Mouse (Mus musculus) hindbrain, embryonic 13.5 days (tissue): ENCODE measurements at regions not wholly inside any gene's neighbourhood (a gene's known extent, or its start where the extent isn't known, plus 50 kb on each side); places are given as distances from the start of the nearest gene placed in this dataset.

Experiments used
- ATAC-seq: fragments of 200-750 bp; cut with Nextera tagmentation; 2 replicates; pipeline ENCODE4 v1.8.0; 2017; ENCODE audit warnings: moderate TSS enrichment; ENCODE audit not compliant: low FRiP score
- H3K27ac ChIP-seq: fragments of 300-500 bp; sonication (generic); 2 replicates; pipeline ENCODE4 v1.5.1; 2015; ENCODE audit warnings: inconsistent platforms, mild to moderate bottlenecking, moderate library complexity
- H3K27me3 ChIP-seq: fragments of 300-500 bp; sonication (generic); 2 replicates; pipeline ENCODE4 v1.6.1; 2015; ENCODE audit warnings: mild to moderate bottlenecking, inconsistent platforms
- H3K36me3 ChIP-seq: fragments of 300-500 bp; sonication (generic); 2 replicates; pipeline ENCODE4 v1.6.1; 2015; ENCODE audit warnings: mild to moderate bottlenecking, inconsistent platforms
- H3K4me1 ChIP-seq: fragments of 300-500 bp; sonication (generic); replicated peaks from 2 replicates; pipeline ENCODE4 v1.6.1; 2015; ENCODE audit warnings: inconsistent platforms
- H3K4me2 ChIP-seq: fragments of 300-500 bp; sonication (generic); 2 replicates; pipeline ENCODE4 v1.6.1; 2015; ENCODE audit warnings: inconsistent platforms, mild to moderate bottlenecking, moderate library complexity
- H3K4me3 ChIP-seq: fragments of 300-500 bp; sonication (generic); 2 replicates; pipeline ENCODE4 v1.5.1; 2015; ENCODE audit warnings: mild to moderate bottlenecking, inconsistent platforms
- H3K9ac ChIP-seq: fragments of 300-500 bp; sonication (generic); 2 replicates; pipeline ENCODE4 v1.6.1; 2015; ENCODE audit warnings: mild to moderate bottlenecking, inconsistent platforms
- H3K9me3 ChIP-seq: fragments of 300-500 bp; sonication (generic); 2 replicates; pipeline ENCODE4 v1.6.1; 2016; ENCODE audit warnings: inconsistent platforms
- WGBS: fragments of 180-500 bp; shearing (Covaris S2); methylation state at CpG from one replicate; pipeline ENCODE4 v1.1.7; 2015; 5-methylcytosine and 5-hydroxymethylcytosine counted together

- no peak for ATAC-seq
- Histone ChIP-seq H3K27me3 (no peaks in the 10 kb centered on the region), H3K27ac (no peak overlapping the region), H3K36me3 (no peaks in the 10 kb centered on the region), H3K4me1 (no peaks in the 10 kb centered on the region), H3K9me3 (peaks cover 3% of the 10 kb centered on the region; the same call in 1 of the 2 replicates), H3K4me2 (no peak overlapping the region), H3K9ac (no peak overlapping the region), H3K4me3 (no peak overlapping the region)
Observed at GRCm38 (mm10) chr7:69877031-69877430, 489.5 kb downstream of the Nr2f2 start.

- H3K36me3 ChIP-seq = no peaks in the 10 kb centered on the region
- H3K27ac ChIP-seq = no peak overlapping the region
- H3K9ac ChIP-seq = no peak overlapping the region
- no peaks in the 10 kb centered on the region for H3K4me1 ChIP-seq
- H3K27me3 ChIP-seq = no peaks in the 10 kb centered on the region
- no peak overlapping the region for H3K4me3 ChIP-seq
- 92% methylated on average over 3 of the region's 3 CpGs for WGBS
- H3K4me2 ChIP-seq = no peak overlapping the region
- H3K9me3 ChIP-seq = no peaks in the 10 kb centered on the region
- ATAC-seq = no peak
Observed at GRCm38 (mm10) chr7:69865801-69866200, 500.7 kb downstream of the Nr2f2 start.

DNA sequence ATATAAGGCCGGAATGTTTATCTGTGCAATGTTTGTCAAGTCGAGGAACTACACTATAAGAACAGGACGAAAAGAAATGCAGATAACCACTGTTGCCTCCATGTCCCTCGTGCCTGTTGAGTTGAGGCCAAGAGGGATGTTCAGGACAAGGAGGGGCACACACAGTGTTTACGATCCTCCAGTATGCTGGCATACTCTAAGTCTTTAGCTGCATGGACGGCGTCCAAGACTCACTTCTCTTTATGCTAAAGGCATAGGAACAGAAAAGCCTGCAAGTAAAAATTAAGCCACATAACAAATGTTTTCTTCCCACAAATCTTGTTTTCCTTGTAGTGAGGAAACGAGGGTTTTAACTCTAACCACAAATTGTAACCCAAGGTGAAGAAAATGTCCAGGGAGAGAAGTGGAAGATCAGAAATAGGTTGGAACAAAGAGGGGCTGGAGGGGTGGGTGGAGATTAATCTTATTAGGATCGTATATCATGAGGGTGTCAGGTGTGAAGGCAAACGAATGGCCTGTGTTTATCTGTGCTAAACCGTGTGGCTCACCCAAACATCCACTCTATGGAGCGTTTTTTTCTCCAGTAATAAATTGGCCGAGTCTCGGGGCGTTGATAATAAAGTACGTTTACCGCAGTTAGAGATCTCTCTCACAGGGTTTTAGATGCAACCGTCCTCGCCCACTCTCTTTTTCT is 521.8 kb downstream of the Nr2f2 start:
- H3K9me3 ChIP-seq = no peaks in the 10 kb centered on the region
- H3K4me1 ChIP-seq = no peaks in the 10 kb centered on the region
- H3K27me3 ChIP-seq = no peaks in the 10 kb centered on the region
- H3K9ac ChIP-seq = no peak overlapping the region
- ATAC-seq = no peak
- H3K27ac ChIP-seq = no peak overlapping the region
- H3K4me2 ChIP-seq = no peak overlapping the region
- no peaks in the 10 kb centered on the region for H3K36me3 ChIP-seq
- H3K4me3 ChIP-seq = no peak overlapping the region
- 68% methylated on average over 19 of the region's 19 CpGs for WGBS

GRCm38 (mm10) chr7:69837379-69837778 is 529.2 kb downstream of the Nr2f2 start:
- H3K4me3 ChIP-seq = no peak overlapping the region
- H3K4me1 ChIP-seq = peaks cover 6% of the 10 kb centered on the region
- H3K4me2 ChIP-seq = no peak overlapping the region
- no peak overlapping the region for H3K27ac ChIP-seq
- no peaks in the 10 kb centered on the region for H3K27me3 ChIP-seq
- H3K9me3 ChIP-seq = no peaks in the 10 kb centered on the region
- ATAC-seq = no peak
- no peak overlapping the region for H3K9ac ChIP-seq
- H3K36me3 ChIP-seq = no peaks in the 10 kb centered on the region
- WGBS = 46% methylated on average over 5 of the region's 5 CpGs

GRCm38 (mm10) chr7:69827251-69827650 is 539.3 kb downstream of the Nr2f2 start:
- Histone ChIP-seq H3K9ac (no peak overlapping the region), H3K4me3 (no peak overlapping the region), H3K36me3 (no peaks in the 10 kb centered on the region), H3K9me3 (no peaks in the 10 kb centered on the region), H3K4me2 (no peak overlapping the region), H3K4me1 (no peaks in the 10 kb centered on the region), H3K27me3 (0 out of 2 replicates have a peak, but pooled peaks cover 5% of the 10 kb centered on the region), H3K27ac (no peak overlapping the region)
- WGBS = 39% methylated on average over 8 of the region's 8 CpGs
- ATAC-seq = no peak

DNA sequence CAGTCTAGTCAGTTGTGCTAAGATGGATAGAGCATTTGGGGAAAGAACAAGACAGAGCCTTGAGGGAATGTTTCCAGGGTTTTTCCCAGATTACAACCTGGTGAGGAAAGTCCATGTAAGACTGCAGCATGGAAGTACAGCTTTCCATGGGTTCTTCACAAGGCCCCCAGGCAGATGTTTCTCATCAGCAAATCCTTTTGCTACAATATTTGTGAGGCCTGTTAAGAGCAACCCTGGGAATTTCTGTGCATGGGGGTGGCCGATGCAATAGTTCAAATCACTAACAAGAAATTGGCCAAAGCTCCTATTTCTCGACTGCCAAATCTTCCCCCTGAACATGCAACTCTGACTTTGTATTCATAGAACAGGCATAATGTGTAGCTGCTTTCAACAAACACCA is 546.0 kb downstream of the Nr2f2 start:
- no peaks in the 10 kb centered on the region for H3K9me3 ChIP-seq
- H3K27me3 ChIP-seq = no peaks in the 10 kb centered on the region
- no peaks in the 10 kb centered on the region for H3K36me3 ChIP-seq
- ATAC-seq = no peak
- WGBS = 87% methylated on average over 2 of the region's 2 CpGs
- no peak overlapping the region for H3K4me3 ChIP-seq
- no peaks in the 10 kb centered on the region for H3K4me1 ChIP-seq
- no peak overlapping the region for H3K4me2 ChIP-seq
- H3K9ac ChIP-seq = no peak overlapping the region
- H3K27ac ChIP-seq = no peak overlapping the region

GRCm38 (mm10) chr7:69812301-69812700 is 554.2 kb downstream of the Nr2f2 start:
- ATAC-seq = no peak
- WGBS = 80% methylated on average over 3 of the region's 3 CpGs
- no peak overlapping the region for H3K4me3 ChIP-seq

GRCm38 (mm10) chr7:69810873-69811272 is 555.7 kb downstream of the Nr2f2 start:
- no peak overlapping the region for H3K9ac ChIP-seq
- peak overlapping the region; percentile 23; the same call in 1 of the 2 replicates for H3K4me2 ChIP-seq
- WGBS = 20% methylated on average over 5 of the region's 5 CpGs
- H3K27me3 ChIP-seq = peaks cover 9% of the 10 kb centered on the region; the same call in 1 of the 2 replicates
- no peaks in the 10 kb centered on the region for H3K9me3 ChIP-seq
- 0 out of 2 replicates have a peak, but pooled peaks cover 3% of the 10 kb centered on the region for H3K4me1 ChIP-seq
- no peaks in the 10 kb centered on the region for H3K36me3 ChIP-seq
- peak; percentile 72; the same call in 1 of the 2 replicates for ATAC-seq
- no peak overlapping the region for H3K27ac ChIP-seq
- H3K4me3 ChIP-seq = no peak overlapping the region

More at GRCm38 (mm10) chr7:69812301-69812700, 554.2 kb downstream of the Nr2f2 start:
- Histone ChIP-seq H3K27ac (no peak overlapping the region), H3K4me2 (no peak overlapping the region), H3K36me3 (no peaks in the 10 kb centered on the region), H3K9ac (no peak overlapping the region), H3K27me3 (peaks cover 9% of the 10 kb centered on the region; the same call in 1 of the 2 replicates), H3K9me3 (no peaks in the 10 kb centered on the region), H3K4me1 (0 out of 2 replicates have a peak, but pooled peaks cover under 1% of the 10 kb centered on the region)

DNA sequence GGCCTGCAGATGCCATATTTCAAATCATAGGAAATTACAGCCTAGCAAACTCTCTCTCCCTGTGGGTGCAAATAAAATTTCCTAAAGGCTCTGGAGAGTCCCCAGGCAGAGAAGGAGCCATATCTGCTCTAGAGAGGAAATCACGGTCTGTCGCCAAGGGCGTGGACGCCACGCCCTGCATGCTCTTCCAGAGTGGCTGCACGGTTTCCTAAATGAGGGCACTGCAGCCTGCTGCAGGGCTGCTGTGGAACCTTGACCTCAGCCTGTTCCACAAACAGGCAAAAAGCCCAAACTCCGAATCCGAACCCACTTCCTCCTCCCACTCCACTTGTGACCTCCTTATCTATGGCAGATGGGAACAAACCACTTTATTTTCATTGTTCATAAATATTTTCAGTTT is 559.3 kb downstream of the Nr2f2 start:
- H3K27me3 ChIP-seq = peaks cover 2% of the 10 kb centered on the region; the same call in 1 of the 2 replicates
- 53% methylated on average over 8 of the region's 8 CpGs for WGBS
- H3K9ac ChIP-seq = no peak overlapping the region
- no peaks in the 10 kb centered on the region for H3K36me3 ChIP-seq
- H3K9me3 ChIP-seq = no peaks in the 10 kb centered on the region
- no peak for ATAC-seq
- H3K4me3 ChIP-seq = no peak overlapping the region
- H3K4me2 ChIP-seq = no peak overlapping the region
- H3K27ac ChIP-seq = no peak overlapping the region
- 0 out of 2 replicates have a peak, but pooled peaks cover 3% of the 10 kb centered on the region for H3K4me1 ChIP-seq

DNA sequence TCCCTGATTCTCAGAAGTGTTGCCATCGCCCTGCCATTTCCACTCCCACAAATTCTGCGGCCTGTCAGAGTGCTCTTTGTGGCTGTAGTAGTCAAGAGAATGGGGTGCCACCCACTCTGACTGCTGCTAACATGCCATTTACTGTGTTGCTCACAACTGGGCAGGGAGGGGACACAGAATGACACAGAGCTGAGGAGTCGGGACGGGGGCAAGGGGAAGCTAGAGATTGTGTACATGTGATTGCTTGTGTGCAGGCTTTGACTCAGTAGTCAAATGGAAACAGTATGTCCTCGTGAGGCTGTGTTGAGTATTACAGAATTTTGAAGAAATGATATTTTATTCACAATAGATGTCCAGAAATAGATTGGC is 595.6 kb downstream of the Nr2f2 start:
- WGBS = 76% methylated on average over 5 of the region's 5 CpGs
- Histone ChIP-seq H3K27ac (no peak overlapping the region), H3K4me3 (no peak overlapping the region), H3K9me3 (no peaks in the 10 kb centered on the region), H3K27me3 (peaks cover 3% of the 10 kb centered on the region; the same call in 1 of the 2 replicates), H3K36me3 (no peaks in the 10 kb centered on the region), H3K9ac (no peak overlapping the region), H3K4me2 (0 out of 2 replicates have a peak overlapping the region, but pooled peaks have one; percentile 17), H3K4me1 (0 out of 2 replicates have a peak, but pooled peaks cover 2% of the 10 kb centered on the region)
- no peak for ATAC-seq

DNA sequence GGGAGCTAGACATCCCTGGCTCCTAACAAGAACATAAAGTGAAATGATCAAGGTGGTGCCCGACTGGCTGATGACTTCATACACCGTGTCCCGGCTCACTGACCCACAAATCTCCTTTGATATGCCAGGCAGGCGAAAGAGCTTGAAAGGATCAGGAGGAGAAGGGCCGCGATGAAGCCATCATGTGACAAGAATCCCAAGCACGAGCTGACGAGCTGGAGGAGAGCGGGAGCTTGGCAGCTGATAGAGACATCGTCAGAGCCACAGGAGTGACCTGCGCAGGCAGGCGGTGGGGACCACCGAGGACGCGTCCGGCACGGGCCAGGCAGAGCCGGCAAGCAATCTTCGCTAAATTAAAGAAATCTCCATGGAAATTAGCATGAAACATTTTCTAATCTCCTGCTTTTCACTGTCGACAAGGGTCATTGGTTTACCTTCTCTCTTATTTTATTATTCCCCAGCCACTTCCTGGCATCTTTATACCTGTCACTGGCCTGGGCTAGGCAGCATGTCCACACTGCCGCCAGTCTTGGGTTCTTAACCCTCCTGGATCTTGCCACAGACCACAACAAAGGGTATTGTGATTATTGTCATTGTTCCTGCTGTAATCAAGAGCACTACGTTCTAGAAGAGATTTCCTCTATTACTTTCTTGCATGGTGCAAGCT is 596.1 kb downstream of the Nr2f2 start:
- Histone ChIP-seq H3K36me3 (no peaks in the 10 kb centered on the region), H3K4me2 (peak overlapping the region; percentile 17; the same call in 1 of the 2 replicates), H3K4me1 (0 out of 2 replicates have a peak, but pooled peaks cover 2% of the 10 kb centered on the region), H3K9ac (no peak overlapping the region), H3K4me3 (no peak overlapping the region), H3K27ac (no peak overlapping the region), H3K27me3 (peaks cover 3% of the 10 kb centered on the region; the same call in 1 of the 2 replicates), H3K9me3 (no peaks in the 10 kb centered on the region)
- ATAC-seq = no peak
- WGBS = 52% methylated on average over 22 of the region's 22 CpGs

GRCm38 (mm10) chr7:69766451-69766850 is 600.1 kb downstream of the Nr2f2 start:
- WGBS = 70% methylated on average over 4 of the region's 4 CpGs

More at GRCm38 (mm10) chr7:69766451-69766850, 600.1 kb downstream of the Nr2f2 start:
- H3K27me3 ChIP-seq = 0 out of 2 replicates have a peak, but pooled peaks cover 3% of the 10 kb centered on the region
- no peaks in the 10 kb centered on the region for H3K9me3 ChIP-seq
- no peak overlapping the region for H3K27ac ChIP-seq
- no peak overlapping the region for H3K4me3 ChIP-seq
- no peak overlapping the region for H3K4me2 ChIP-seq
- H3K4me1 ChIP-seq = 0 out of 2 replicates have a peak, but pooled peaks cover 2% of the 10 kb centered on the region
- H3K36me3 ChIP-seq = no peaks in the 10 kb centered on the region
- no peak for ATAC-seq
- no peak overlapping the region for H3K9ac ChIP-seq
